Mouse (Mus musculus) hindlimb bud, embryonic 11.5 days (tissue): ENCODE measurements at regions not wholly inside any gene's neighbourhood (a gene's known extent, or its start where the extent isn't known, plus 50 kb on each side); places are given as distances from the start of the nearest gene placed in this dataset.
A peak's percentile ranks its signal among the peaks of the same experiment; 100 is the strongest.

Experiments
- DNase-seq: peaks from one replicate; pipeline ENCODE4 v3.0.0-alpha.2; 2012; ENCODE audit warnings: low read depth, low spot score; ENCODE audit errors: extremely low spot score

DNA sequence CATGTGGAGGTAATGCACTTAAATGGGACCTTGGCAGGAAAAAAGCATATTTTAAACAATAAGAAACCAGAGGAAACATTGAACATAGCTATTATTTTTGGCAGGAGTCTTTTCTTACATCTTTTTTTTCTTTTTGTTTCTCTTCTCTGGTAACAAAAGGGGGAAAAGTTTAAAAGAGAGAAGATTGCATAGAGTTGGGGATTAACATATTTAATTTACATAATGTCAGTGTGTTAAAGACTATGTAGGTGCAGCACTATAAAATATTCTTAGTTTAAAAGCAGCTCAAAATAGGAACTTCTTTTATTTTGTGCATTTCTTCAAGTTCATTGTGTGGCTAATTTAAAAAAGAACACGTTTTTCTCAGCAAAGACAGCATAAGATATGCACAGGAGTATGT is 1087.5 kb downstream of the Cdh11 start:
- no peak for DNase-seq

DNA sequence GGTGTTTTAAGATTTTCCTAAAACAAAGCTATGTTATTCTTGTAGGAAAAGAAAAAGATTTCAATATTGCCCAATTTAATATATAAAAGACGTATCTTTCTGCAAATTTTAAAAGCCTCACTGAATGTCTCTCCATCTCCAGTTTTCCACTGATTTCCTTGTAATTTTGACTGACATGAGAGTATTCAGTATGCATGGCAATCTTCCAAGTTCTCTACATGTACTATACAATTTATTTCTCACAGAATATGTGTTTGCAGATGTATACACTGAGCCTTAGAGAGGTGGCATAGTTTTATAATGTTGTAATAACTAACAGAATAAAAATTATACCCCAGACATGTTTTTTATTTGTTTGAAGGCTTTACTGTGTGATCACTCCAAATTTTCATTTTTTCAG is 1094.5 kb downstream of the Cdh11 start:
- DNase-seq = no peak

DNA sequence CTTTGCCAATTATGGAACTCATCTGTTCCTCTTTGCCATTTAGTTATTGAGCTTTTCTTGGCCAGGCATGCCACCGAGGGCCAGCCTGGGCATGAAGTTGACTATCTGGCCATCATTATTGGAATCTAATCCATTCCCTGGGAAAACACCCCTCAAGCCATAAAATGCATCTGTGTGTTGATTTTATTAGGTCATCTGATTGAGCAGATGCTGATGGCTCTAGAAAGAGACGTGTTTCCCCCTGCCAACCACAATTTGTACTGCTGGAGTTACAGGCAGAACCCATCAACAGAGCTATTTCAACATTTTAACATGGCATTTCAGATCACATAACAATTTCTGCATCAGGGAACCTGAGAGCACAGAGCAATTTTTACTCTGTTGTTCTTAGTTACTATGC is 1116.5 kb downstream of the Cdh11 start:
- no peak for DNase-seq

DNA sequence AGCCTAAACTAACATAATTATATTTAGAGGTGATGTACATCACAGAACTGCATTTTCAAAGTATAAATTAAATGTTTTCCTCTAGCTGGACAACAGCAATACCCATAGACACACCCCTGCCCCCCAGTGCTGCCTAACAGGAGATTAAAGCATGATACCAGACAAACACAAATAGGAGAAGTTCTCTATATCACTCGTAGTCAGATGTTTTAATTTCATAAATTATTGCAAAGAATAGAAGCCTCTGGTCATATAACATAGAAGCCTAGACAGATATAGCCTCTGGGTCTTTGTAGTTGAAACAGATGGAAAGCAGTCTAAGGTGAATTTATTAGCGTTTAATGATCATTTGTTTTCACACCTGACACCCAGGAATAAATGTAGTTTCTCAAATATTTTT is 1122.6 kb downstream of the Cdh11 start:
- no peak for DNase-seq

DNA sequence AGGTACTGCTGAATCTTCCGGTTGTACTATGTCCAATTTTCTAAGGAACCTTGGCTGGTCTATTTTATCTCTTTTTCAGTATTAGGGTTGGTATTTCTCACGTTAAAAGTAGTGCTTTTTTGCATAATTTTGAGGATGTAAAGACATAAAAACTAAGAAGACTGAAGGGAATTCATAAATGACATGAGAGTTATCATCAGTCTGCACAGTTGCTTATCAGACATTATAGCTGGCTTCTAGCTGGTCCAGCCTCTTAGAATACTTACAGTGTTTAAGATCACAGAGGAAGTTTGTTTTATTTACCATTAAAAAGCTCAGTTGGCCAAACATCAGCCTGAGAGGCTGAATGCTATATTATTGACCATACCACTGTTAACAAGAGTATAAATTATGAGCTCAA is 1130.2 kb downstream of the Cdh11 start:
- DNase-seq = no peak

DNA sequence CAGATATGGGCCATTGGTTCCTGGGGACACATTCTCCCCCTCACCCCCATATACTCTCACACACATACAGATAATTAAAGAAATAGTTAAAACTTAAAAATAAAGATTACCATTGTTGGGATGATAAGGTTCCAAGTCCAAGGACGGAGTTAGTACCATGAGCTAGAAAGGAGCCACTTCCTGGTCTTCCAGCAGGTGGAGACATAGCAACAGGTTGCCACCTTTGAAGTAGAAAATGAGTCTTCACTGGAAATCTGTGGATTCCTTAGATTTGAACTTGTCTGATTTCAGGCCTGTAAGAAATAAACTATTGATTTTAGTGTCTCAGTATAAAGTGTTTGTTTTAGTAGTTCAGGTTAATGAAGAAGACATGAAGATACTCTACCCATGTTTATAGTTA is 1156.6 kb downstream of the Cdh11 start:
- DNase-seq = peak; percentile 12

DNA sequence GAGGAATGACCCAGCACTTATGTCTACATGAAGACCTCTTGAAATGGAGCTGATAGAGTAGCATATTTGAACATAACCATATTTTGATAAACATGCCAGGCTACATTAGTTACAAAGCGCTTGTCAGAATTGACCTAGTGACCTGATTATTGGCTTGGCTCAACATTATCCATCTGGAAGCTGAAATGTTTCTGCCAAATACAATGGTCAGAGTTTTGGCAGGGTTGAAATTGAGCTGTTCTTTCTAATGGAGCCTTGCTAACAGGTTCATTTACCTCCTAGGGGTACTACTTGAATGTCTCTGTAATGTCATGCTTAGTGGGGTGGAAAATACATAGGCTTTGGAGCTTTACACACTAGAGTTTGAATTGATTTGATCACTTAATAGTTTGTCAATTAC is 1163.5 kb downstream of the Cdh11 start:
- DNase-seq = no peak

DNA sequence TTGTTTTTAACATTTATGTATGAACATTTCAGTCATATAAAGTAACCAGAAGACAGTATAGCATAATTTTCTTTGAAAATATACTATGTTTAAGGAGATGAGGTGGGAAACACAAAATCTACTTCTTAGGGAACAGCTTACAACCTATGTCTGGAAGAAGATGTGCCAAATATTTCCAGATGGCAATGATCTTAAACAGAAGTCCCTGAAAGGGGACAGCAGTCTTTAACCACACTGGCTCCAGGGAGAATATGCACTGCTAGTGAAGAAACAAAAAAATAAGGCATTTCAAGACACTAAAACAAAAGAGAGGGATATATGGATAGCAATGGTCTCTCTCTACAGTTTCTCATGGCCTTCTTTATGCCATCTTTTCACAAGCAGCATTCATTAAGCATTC is 1194.3 kb downstream of the Cdh11 start:
- no peak for DNase-seq

DNA sequence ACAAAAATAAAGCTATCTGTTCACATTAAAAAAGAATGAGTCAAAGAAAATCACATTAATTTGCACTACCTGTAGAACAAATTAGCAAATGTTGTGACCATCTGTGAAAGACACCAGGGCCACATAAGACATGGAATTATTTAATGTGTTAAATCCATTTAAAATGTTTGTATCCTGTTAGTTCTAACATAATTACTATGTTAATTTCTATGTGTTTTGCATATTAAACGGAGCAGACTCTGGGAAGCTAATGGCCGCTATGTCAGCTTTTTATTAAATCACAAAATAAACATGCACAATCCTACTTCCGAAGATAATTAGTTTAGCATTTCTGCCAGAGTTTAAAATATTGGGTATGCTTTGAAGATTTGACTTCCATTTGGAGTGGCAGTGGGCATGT is 1194.8 kb downstream of the Cdh11 start:
- DNase-seq = no peak

DNA sequence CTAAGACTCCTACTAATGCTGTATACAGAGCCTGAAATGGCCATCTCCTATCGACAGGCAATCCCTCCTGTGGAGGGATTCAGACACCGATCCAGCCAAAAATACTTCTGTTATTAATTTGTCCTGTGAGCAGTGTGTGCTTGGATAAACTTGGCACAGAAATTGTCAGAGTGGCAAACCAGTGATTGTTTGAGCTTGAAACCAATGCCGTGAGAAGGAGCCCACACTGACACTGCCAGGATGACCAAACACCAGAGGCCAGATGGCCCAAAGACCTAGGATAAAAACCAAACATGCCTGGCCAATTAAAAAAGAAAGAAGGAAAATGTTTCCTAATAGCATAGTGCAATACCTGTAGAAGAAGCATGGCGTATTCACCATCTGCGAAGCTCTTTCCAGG is 1221.0 kb downstream of the Cdh11 start:
- DNase-seq = no peak

DNA sequence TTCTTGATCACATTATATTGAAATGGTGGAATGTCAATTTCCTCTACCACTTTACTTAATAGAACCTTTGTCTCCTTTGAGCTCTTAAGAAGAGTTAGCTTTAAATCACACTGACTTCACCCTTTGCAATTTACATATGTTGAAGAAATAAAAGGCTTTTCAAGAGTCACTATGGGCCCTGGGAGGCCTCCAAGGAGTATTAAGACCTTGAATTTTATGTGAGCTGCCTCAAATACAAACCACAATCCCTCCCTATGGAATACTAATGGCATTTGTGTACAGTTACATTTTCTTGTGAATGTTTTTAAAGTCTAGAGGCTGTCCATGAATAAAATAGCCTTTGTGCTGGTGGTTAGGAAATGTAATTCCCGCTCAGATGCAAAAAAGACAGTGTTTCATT is 1262.7 kb downstream of the Cdh11 start:
- no peak for DNase-seq

DNA sequence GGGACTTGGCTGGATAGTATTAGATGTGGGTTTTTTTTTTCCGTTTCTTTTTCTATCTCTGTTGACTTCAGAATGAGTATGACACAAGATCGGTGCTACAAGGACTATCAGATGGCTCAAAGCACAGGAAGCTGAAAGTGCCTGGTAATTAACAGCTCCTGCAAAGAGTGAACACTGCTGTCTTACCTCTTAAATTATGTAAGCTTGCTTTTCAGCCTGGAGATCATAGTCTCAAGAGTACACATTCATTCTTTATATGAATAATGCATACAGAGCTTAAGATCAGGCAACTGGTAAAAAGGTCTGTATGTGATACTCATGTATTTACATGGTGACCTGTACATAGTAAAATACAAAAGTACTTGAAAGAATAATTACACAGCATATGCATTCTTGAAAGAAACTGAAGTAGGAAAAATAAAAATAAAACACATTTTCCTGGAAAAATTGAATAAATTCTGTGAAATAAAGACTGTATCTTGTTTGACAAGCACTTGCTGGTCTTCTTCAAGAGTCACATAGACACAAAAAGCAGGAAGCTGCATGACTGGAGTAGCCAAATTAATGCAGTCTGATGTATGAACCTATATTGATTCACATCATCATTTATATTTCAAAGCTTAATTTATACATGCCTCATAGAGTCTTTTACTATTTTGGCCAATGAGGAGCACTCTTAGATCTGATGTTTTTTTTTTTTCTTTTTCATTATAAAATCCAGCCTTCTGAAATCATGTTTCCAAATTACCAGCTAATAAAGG is 1306.7 kb downstream of the Cdh11 start:
- no peak for DNase-seq

DNA sequence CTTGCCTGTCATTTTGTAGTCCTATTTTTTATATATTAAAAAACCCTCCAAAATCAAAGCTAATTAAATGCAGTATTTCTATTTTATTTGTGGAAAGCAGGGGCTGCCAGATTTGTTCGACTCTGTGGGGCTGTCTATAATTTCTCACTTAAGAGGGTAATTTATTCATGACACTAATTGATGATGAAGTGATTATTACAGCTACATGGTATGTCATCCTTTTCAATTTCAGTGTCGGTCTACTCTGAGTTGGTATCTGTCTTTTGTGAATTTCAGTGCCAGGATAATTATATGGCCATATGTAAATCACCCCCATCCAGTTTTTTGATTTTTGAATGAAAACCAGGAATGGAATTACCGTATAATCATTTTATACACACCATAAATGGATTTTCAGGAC is 1319.1 kb downstream of the Cdh11 start:
- DNase-seq = no peak

DNA sequence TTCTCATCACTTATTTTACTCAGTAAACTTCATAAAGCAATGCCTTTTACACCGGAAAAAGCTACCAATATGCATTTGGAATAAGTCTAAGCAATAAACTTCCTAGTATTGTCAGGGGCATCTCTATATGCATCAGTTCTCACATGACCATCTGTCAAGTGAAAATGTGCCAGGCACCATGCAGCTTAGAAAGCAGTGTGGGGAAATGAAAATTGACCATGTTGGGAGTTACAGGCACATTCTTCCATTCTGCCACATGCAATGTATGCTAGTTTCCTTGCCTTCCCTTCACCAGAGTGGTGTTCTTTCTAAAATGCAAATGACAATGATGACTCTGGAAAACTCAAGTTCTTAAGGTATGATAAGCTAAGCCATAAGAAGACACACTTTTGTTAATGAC is 1322.9 kb downstream of the Cdh11 start:
- DNase-seq = no peak

DNA sequence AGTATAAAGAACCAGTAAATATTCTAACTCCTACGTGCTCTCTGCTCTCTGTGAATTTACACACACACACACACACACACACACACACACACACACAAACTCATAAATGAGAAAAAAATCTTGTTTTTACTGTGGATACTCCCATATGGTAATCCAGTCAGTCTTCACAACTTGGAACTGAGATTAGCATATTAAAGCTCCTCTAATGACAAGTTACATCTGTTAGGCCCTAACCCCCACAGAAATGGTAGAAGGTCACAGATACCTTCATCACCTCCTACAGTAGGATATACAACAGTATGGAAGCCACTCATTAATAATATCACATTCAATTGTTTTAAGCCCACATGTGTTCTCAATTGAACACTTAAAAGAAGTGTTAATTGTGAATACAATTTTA is 1340.7 kb downstream of the Cdh11 start:
- DNase-seq = no peak

DNA sequence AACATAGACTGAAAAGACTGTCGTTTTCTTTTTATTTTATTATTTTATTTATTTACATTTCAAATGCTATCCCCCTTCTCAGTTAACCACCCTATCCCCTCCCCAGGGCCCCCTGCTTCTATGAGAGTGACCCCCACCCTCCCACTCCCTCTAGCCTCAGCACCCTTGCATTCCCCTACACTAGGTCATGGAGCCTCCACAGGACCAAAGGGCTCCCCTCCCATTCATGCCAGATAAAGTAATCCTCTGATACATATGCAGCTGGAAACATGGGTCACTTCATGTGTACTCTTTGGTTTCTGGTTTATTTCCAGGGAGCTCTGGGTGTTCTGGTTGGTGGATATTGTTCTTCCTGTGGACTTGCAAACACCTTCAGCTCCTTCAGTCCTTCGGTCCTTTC is 1342.9 kb downstream of the Cdh11 start:
- DNase-seq = no peak

DNA sequence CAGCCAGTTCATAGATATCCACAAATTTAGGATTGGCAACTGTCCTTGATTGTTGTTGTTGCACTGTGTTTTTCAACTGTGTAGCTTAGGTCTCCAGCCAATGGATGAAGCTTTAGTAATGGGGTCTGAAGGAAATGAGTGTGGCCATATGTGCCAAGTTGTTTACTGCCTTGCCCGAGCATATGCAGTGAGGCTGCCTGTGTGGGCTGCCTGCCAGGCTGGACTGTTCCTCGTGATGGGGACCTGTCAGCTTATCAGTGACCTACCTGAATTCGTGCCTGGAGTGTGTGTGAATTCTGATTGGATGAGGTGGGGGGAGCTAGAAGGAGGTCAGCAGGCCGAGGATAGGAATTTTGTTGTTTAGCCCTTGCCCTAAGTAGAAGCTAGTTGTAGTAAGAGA is 1349.8 kb downstream of the Cdh11 start:
- no peak for DNase-seq
